Mouse (Mus musculus): ENCODE measurements around the gene Zer1.

Gene Zer1

DNA sequence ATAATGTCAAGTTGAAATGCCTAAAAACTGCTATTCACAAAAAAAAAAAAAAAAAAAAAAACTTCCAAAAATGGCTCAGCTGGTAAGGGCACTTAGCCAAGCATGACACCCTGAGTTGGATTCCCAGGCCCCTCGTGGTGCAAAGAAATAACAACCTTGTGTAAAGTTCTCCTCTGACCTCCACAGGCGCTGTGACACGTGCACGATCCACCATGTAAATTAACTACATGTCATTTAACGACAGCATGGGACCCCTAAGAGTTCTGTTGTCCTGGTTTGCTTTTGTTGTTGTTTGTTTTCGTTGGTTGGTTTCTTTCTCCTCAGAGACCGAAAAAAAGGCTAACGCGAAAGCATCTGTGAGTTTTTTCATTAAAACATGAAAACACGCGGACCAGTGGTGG, 76.3 kb downstream of the Zer1 start:
- DNase-seq = no peak
